Mouse (Mus musculus): ENCODE measurements around the gene Vps26a.

Vps26a gene

DNA sequence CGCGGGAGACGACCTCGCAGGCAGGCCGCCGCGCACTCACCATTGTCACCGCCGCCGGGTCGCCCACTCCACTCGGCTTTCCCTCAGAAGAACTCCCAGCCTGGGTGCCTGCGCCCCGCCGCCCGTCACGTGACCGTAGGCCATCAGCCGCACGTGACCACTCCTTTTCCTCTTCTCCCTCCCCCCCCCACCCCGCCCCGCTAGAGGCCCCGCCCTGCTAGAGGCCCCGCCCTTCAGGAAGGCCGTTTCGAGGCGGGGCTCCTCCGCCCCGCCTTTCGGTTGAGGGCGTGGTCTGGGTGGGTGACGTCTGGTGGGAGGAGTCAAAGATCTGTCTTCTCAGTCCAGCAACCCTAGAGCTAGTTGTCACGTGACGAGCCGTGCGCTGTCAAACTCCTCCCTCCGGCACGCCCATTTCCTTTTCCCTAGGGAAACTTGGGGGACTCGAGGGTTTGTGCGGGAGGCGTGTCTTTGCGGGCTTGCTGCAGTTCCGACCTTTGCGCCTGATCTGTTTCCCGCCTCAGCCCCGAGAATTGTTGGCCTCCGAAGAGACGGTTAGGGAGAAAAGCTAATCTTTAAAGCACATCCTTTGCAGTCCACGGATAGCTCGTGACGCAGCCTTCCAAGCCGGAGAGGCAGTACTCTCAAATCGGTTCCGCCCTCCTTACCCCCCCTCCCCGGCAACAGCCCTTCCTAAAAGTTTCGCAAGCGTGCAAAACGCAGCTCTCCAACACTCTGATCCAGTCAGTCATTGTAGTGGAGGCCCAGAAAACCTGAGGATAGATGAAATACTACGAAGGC is at the start of gene Vps26a:
Gene Vps26a, minus strand, starts transcription at position 188 of the 798 bp plus-strand sequence.
- DNase-seq (ENCODE audit: low spot score in 2 of 2): peak; percentile 99

DNA sequence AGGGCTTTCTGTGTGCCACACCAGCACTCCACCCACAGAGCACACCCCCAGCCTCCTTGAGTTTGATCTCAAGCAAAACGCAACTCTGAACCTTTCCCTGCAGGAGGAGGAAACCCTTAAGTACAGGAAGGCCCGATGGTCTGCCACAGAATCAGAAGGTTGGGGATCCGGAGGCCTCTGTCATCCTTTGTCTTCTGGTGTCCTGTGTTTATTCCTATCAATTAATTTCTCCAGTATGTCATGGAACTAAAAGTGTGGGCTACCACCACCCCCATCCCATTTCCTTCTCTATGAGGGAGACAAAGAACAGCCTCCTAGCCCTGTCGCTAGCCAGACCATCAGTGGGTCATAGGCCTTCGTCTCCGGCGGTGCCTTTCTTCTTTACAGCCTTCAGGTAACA is 47.9 kb upstream of the Vps26a start:
- DNase-seq (ENCODE audit: low spot score in 2 of 2): no peak

DNA sequence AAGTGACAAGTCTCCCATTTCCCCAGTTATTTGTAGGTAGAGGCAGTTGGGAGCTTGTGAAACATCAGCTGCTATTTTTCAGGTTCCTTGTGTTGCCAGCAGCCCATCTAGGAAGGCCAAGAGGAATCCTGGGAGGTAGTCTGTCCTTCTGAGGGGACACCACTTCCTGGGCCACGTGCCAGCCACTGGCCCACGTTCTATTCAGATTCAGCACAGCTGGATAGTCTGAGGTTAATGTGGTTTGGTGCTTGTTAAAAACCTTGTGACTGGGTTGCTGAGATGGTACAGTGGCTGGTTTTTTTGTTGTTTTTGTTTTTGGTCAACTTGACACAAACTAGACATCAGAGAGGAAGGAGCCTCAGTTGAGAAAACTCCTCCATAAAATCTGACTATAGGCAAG is 46.2 kb upstream of the Vps26a start:
- no peak for DNase-seq (ENCODE audit: low spot score in 2 of 2)

DNA sequence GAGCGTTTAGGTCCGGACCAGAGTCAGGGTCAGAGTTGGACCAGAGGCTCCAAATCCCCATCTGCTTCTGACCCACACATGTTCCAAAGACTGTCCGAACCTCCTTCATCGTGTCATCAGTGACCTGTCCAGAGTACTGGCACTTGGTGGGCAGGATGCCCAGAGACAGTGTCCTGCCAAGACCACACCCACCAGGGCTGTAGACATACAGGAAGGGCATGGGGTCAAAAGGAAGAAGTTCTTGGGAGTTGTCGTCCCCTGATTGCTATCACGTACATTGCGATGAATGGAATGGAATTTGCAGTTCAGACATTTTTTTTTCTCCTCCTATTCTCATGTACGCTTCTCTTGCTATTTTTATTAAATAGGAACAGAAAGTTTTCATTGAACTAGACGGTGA is 43.6 kb upstream of the Vps26a start:
- no peak for DNase-seq (ENCODE audit: low spot score in 2 of 2)

DNA sequence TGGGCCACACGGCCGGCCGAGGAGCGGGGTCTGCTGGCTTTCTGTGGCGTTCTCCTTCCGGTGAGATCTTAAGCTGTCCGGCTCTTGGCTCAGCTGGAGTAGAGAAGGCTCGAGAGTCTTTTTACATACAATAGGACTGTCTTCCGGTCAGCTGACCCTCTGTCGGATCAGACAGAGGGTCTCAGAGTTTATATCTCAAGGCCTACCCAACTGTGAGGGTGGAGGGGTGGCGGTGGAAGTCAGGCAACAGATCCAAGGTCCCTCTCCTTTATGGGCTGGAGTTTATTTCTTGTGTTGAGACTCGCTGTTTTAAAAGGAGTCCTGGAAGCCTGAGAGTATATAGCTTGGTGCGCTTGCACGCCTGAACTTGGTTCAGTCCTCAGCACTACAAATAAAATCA is 40.7 kb upstream of the Vps26a start, which contains the start of gene Srgn:
Gene Srgn, minus strand, starts transcription at position 101 of the 400 bp plus-strand sequence.
- DNase-seq (ENCODE audit: low spot score in 2 of 2): no peak

DNA sequence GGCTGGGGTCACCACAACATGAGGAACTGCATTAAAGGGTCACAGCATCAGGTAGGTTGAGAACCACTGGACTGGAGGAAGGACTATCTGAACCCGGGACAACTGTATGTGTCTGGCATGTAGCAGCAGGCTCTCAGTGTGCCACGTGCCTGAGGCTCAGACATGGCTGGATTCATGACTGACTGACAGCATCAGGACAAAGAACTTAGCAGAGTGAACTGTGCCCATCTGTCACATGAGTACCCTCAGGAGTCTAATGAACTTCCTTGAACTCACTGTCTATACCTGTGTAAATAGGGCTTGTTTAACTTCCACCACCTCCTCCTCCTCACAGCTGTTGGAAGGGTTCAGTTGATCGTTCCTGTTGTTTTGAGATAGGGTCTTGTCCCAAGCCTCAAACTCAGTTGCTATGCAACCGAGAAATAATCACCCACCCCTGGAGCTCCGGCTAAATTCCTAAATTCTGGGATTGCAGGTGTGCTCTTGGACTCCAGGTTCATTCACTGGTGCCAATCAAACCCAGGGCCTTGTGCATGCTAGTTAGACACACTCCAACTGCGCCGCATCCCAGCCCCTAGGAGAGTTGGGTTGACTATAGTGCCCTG is 35.8 kb upstream of the Vps26a start:
- DNase-seq (ENCODE audit: low spot score in 2 of 2): no peak

DNA sequence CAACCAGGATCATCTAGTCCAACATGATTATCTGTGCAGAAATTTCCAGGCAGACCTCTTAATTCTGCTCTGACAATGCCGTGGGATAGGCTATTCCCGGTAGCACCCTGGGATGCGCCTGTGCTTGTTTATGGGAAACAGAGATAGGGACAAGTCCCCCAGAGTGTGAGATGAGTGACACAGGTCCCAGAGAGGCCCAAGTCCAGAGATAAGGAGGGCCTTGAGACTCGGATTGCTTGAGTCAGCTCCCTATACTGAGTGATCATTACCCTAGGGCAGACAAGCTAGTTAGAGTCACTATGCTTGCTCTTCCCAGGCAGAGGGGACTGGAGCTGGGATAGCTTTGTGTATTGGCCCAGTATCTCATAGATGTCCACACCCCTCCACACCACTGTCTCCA is 35.2 kb upstream of the Vps26a start:
- DNase-seq (ENCODE audit: low spot score in 2 of 2): no peak

DNA sequence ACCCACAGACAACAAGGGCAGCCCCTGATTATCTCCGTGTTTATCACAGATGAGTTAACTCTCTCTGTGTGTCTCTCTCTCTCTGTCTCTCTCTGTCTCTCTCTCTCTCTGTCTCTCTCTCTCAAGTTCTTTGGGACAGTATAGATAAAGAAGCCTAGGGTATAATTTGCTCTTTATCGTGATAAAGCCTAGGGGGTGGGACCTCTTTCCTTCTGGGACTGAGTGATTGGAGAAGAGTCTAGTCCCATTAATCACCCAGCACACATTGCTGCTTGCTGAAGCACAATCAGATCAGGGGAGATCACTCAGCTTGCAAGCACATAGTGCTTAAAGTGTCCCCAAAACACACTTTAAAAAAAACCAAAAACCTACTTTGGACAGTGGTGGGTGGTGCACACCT is 34.3 kb upstream of the Vps26a start:
- no peak for DNase-seq (ENCODE audit: low spot score in 2 of 2)

DNA sequence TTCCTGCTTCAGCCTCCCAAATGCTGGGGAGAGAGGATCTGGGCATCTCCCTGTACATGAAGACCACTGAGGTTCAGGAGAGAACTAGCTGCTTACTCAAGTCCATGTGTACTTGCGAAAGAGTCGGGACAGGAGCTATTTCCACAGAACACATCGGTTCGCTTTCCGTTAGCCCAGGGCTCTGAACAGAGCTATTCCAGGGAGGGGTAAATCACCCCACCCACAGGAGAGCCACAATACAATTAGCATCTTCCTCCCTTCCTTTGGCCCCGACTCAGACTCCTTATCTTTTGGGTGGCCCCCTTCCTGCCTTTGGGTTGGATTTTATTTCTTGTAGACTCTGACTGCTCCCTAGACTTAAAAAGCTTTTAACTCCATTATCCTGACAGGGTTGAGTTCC is 30.9 kb upstream of the Vps26a start:
- DNase-seq (ENCODE audit: low spot score in 2 of 2): no peak

DNA sequence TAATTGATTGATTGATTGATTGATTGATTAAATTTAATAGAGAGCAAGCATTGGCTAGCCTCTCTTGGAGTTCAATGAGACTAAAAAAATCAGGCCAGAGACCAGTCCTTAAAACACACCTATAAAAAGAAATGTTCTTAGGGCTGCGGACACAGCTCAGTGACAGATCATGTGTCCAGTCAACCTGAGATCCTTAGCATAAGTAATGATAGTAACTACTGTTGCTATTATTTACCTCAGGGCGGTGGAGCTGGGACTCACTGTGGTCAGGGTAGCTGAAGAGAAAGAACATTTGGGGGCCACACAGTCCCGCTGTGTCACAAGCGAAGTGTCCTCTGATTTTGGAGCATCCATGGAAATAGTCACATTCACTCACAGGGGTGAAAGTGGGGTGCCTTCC is 26.2 kb upstream of the Vps26a start:
- DNase-seq (ENCODE audit: low spot score in 2 of 2): no peak

DNA sequence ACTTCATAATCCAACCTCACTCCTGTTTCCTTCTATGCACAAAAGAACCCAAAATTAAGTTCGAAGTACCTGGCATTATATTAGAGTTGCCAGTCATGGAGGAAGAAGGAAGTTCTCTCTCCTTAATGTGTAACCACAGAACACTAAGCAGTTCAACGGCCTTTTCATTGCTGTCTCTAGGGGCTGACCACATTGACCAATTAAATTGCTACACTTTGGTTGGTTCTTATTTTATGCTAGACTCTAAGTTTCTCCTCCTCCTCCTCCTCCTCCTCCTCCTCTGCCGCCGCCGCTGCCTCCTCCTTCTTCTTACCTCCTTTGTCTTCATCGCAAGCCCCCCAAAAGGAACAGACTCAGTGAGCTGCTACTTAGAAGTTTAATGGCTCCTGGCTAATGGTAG is 24.9 kb upstream of the Vps26a start:
- no peak for DNase-seq (ENCODE audit: low spot score in 2 of 2)

DNA sequence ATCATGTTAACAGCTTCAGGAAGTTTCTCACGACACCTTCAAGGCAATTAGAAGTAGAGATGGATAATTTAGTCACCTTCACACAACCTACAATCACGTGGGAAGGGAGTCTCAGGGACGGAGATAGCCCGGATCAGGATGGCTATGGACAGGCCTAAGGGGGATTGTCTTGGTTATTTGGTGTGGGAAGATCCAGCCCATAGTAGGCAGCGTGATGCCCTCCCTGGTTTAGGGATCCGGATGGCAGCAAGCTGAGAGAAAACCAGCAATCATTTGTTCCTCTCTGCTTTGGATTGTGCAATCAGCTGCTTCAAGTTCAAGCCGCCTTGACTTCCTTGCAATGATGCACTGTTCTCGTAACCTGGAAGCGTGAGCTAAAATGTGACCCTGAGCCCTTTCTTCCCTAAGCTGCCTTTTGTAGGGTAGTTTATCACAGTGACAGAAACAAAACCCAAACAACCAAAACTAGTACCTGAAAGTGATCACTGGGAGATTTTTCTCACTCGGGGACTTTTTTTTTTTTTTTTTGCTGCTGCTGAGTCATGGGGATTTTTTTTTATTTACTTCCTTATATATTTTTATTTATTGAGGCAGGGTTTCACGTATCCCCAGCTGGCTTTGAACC is 22.5 kb upstream of the Vps26a start:
- no peak for DNase-seq (ENCODE audit: low spot score in 2 of 2)

DNA sequence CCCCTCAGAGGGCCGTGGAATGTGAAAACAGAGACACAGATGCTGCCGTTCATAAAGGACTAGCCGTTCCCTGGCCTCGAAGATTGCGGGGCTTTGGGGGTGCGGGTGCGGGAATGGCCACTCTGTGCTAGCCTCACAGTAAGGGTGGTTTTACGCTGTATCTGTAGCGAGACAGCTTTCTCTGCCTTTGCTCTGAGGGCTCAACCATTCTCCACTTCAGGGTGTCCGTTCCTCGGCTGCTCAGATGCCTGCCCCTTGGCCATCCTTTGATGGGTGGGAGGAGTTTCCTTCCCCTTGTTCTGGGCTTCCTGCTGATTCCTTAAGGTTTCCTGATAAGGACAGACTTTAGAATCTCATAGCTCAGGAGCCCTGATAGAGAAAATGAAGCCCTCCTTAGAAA is 21.9 kb upstream of the Vps26a start:
- no peak for DNase-seq (ENCODE audit: low spot score in 2 of 2)

DNA sequence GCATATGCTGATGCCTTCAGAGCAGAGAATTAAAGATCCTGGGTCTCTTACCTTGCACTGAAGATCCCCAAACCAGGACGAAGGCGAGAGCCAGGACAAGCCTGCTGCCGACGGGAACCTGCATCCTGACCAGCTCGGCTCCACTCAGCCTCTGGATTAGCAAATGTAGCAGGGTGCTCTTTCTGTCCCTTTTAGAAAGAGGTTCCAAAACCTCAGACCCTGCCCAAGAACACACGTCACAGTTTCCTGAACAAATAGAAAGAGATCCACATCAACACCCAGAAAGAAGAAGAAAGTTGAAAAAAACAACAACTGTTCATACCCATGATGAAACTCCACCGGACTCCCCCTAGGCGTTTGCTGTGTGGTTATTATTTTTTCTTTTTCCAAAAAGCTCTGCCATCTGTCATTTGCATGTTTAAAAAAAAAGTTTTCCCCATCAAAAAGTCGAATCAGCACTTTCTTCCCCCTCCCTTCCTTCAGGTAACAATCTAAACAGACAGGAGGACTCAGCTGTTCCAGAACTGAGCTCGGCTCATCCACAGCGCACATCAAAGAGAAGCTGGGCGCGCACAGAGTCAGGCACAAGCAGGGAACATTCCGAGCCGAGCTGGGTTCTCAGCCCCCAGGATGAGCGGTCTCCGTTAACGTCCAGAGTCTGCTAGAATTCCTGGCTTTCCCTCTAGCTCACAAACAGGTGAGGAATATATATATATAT is 21.1 kb upstream of the Vps26a start:
- DNase-seq (ENCODE audit: low spot score in 2 of 2): peak in 1 of 2 experiments; percentile 28

DNA sequence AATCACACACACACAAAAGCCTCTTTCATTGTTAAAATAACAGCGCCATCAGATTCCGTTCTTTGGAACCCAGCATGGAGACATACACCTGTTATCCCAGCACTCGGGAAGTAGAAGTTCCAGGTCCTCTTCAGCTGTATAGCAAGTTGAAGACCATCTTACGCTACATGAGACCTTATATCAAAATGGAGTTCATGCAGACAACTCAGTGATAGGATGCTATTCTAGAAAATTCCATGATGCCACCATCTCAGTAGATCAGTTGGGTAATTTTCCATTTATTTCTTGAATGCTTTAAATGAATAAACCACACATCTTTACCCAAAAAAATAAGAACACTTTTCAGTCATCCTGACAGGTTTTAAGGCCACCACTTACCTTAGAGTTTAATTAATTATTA is 20.5 kb upstream of the Vps26a start:
- DNase-seq (ENCODE audit: low spot score in 2 of 2): no peak

DNA sequence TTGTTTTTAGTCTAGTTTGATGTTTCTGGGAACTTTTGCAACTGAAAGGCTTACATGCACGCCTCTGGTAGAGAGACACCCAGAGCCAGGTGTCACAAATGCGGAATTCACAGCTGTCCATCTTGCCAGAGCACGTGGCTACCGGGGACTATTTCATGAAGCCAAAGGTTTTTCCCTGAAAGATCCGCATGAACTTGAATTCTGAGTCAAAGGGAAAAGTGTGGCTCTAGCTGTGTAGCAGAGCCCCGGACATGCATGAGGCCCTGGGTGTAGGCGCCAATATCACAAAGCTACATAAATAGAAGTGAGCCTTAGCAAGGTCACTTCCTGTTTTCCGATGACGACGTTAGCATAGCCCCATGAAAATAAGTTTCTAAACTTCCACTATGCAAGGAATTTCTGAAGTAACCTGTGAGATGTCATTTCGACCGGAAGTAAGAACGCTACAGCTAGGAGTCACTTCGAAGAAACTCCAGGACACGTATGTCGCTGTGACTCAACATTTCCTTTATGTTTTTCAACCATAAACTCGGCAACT is 19.5 kb upstream of the Vps26a start:
- no peak for DNase-seq (ENCODE audit: low spot score in 2 of 2)

DNA sequence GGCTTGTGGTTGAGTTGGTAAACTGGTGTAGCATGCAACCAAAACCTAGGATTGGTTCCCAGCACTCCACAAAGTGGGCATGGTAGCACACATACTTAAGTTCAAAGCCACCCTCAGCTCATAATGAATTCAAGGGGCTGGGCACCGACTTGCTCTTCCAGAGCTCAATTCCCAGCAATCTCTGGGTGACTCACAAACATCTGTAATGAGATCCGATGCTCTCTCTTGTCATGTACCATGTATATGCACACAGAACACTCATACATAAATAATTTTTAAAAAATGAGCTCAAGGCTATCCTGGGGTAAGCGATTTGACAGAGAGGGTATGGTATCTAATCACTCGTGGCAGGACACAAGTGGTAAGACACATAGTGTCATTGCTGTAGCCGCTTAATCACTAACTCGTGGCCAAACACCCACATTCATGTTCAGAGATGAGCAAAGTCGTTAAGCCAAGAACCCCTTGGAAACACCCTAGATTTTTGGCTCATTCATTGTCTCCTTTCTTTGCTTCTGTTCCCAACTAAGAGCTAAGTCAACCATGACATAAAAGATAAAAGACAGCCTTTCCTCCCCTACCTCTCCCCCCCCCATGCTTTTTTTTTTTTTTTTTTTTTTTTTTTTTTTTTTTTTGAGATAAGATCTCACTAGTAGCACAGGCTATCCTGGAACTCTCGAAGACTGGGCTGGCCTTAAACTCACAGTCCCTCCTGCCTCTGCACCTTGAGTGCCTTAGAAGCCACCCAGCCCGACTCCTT is 18.8 kb upstream of the Vps26a start:
- DNase-seq (ENCODE audit: low spot score in 2 of 2): no peak

DNA sequence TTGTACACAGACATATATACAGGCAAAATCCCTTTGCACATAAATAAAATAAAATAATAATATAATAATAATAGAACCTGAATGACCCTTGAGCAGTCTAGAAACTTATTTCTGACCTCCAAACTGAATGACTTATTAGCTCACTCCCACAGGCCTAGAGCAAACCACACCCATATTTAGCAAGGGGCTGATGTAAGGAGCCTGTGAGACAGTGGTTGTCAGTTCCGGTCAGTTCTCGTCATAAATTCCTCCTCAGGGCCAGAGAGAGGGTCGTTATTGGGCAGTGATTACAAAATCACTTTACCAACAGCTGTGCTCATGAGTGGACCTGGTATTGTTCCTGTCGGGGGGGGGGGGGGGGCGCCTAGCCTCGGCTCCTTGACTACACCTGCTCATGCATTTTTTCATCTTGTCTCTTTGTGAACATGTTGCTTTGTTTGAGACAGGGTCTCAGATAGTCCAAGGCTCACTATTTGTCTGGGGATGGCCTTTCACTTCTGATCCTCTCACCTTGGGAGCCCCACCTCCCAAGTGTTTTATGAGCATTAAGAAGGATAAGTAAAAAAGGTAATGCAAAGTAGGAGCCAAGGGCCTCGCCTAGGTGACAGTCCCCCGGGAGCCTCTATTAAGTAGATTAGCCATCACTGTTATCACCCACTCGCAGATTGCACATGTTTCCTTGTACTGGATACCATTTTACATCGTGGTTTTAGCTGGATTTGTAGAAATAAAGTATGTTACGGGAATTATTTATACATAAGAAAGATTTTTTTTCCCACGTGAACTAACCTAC is 17.4 kb upstream of the Vps26a start:
- DNase-seq (ENCODE audit: low spot score in 2 of 2): no peak

DNA sequence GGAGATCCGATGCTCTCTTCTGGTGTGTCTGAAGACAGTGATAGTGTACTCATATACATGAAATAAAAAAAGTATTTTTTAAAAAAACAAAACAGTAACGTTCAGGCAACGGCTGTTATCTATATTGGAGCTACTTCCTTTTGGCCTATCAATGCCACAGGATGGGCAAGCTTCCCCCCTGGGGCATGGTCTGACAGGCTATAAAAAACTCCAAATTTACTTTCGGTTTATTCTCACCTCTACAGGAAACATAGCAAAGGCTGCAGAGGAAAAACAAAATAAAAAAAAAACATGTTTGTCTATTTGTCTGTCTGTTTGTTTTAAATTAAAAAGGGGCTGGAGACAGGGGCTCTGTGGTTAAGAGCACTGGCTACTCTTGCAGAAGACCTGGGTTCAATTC is 16.7 kb upstream of the Vps26a start:
- DNase-seq (ENCODE audit: low spot score in 2 of 2): no peak

DNA sequence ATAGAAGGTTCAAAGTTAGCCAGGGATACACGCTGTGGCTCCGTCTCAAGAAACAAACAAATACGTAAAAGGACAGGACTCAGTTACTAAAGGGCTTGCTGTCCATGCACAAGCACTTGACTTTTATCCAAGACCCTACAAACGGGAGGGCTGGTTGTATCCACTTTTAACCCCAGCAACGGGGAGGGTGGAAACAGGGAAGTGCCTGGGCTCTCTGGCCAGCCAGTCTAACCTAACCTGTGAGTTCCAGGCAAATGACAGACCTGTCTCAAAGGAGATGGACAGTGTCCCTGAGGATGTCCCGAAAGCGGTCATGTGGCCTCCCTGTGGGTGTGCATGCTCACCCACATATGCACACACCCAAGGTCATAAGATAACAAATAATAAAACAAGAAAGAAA is 15.3 kb upstream of the Vps26a start:
- no peak for DNase-seq (ENCODE audit: low spot score in 2 of 2)

All from urinary bladder, adult 18-20 months (tissue).